Mouse (Mus musculus) ES-Bruce4 (cell line): Measurements from ENCODE around the gene Pex13. TPM values are rescaled to one million over a fixed set of nuclear protein-coding genes. Genes with fewer than 3 reads are reported as not detected.

Experiments used
- H3K27ac ChIP-seq: 2 replicates; pipeline ENCODE4 v1.5.1; 2012; ENCODE audit warnings: low read length, inconsistent platforms; ENCODE audit not compliant: insufficient read depth
- H3K27me3 ChIP-seq: 2 replicates; pipeline ENCODE4 v1.6.1; 2012; ENCODE audit warnings: mild to moderate bottlenecking, low read length, inconsistent platforms; ENCODE audit not compliant: control insufficient read depth, poor library complexity, insufficient read depth, severe bottlenecking
- H3K36me3 ChIP-seq: 2 replicates; pipeline ENCODE4 v1.6.1; 2012; ENCODE audit warnings: inconsistent platforms, mild to moderate bottlenecking, low read length, moderate library complexity; ENCODE audit not compliant: control insufficient read depth, poor library complexity, insufficient read depth, severe bottlenecking
- H3K4me1 ChIP-seq: one replicate; pipeline ENCODE4 v1.8.1; 2011; ENCODE audit warnings: low read length; ENCODE audit not compliant: control insufficient read depth, insufficient read depth
- H3K4me3 ChIP-seq: 2 replicates; pipeline ENCODE4 v1.5.1; 2011; ENCODE audit warnings: low read depth, mild to moderate bottlenecking, low read length
- H3K9ac ChIP-seq: 2 replicates; pipeline ENCODE4 v1.6.1; 2012; ENCODE audit warnings: low read depth, mild to moderate bottlenecking, inconsistent platforms; ENCODE audit not compliant: poor library complexity, severe bottlenecking
- H3K9me3 ChIP-seq: replicated peaks from 2 replicates; pipeline ENCODE4 v1.6.1; 2012; ENCODE audit warnings: mild to moderate bottlenecking, low read length, inconsistent platforms; ENCODE audit not compliant: control insufficient read depth, poor library complexity, insufficient read depth, severe bottlenecking
- CTCF ChIP-seq: IDR thresholded peaks from one replicate; pipeline ENCODE4 v1.8.1; 2011; ENCODE audit warnings: low read depth, low read length
- EP300 ChIP-seq: IDR thresholded peaks from 2 replicates; pipeline ENCODE4 v1.6.1; 2011; ENCODE audit warnings: low read depth, low read length; ENCODE audit not compliant: insufficient read depth
- POLR2A ChIP-seq: IDR thresholded peaks from one replicate; pipeline ENCODE4 v1.8.1; 2011; ENCODE audit warnings: low read length; ENCODE audit not compliant: insufficient read depth
- polyA plus RNA-seq: library from polyadenylated mRNA; stranded (reverse); fragments of >200 nt; gene quantifications from 2 replicates; pipeline ENCODE4 v1.2.4, GENCODE M21; 2011; ENCODE audit warnings: low read depth; ENCODE audit not compliant: missing spikeins, insufficient read depth, insufficient read length

Pex13 gene
- polyA plus RNA-seq, 1 experiment: 63.0 TPM

DNA sequence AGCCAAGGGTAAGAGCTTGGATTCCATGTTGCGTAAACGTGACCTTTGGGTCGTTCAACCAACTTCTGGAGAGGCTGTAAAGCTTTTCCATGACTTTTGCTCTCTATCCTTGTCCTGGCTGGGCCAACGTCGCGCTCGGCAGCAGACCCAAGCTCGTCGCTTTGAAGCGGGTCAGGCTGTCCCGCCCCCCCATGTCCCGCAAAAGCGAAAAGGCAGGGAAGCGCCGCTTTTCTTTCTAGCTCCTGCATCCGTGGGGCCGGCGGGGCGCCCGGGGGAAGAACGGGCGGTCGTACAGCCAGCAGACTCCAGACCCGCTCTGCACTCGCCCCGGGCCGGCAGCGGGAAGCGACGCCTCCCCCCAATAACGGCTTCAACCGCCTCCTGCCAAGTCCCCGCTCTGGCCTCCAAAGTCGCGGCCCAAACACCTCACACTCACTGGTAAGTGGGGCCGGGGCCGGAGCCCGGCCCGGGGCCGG is 410 bp downstream of the Pex13 start, which contains the start of gene Pus10:
Gene Pus10 (plus strand): TSS at position 364 of the 476 bp plus-strand sequence.
- Histone ChIP-seq H3K27me3 (no peaks in the 10 kb centered on the region), H3K4me1 (peaks cover 1% of the 10 kb centered on the region), H3K27ac (peak within 1 kb of the TSS; percentile 70), H3K4me3 (peak within 1 kb of the TSS; percentile 74), H3K9me3 (no peaks in the 10 kb centered on the region), H3K9ac (peak within 1 kb of the TSS; percentile 93), H3K36me3 (peaks cover 7% of the 10 kb centered on the region; the same call in 1 of the 2 replicates)
- TF ChIP-seq EP300 (no peak), POLR2A (no peak), CTCF (no peak)

DNA sequence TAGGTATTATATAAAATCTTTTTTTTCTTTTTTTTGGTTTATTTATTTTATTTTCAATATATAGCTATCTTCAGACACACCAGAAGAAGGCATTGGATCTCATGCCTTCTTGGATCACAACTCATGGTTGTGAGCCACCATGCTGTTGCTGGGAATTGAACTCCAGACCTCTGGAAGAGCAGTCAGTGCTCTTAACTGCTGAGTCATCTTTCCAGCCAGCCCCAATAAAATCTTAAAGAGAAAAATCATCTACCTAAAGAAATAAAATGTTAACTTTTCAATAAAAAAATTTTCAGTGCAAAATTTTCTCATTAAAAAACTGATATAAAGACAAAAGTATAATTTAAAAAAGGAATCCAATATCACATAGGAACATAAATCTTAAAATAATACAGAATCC is 1.5 kb downstream of the Pex13 start:
- peaks cover 1% of the 10 kb centered on the region for H3K4me1 ChIP-seq
- H3K36me3 ChIP-seq: peaks cover 7% of the 10 kb centered on the region; the same call in 1 of the 2 replicates
- TF ChIP-seq POLR2A: no peak
- no peak for TF ChIP-seq EP300
- no peak for TF ChIP-seq CTCF
- no peaks in the 10 kb centered on the region for H3K9me3 ChIP-seq
- H3K27me3 ChIP-seq: no peaks in the 10 kb centered on the region
- no peak overlapping the region for H3K27ac ChIP-seq
- no peak overlapping the region for H3K4me3 ChIP-seq
- H3K9ac ChIP-seq: no peak overlapping the region

DNA sequence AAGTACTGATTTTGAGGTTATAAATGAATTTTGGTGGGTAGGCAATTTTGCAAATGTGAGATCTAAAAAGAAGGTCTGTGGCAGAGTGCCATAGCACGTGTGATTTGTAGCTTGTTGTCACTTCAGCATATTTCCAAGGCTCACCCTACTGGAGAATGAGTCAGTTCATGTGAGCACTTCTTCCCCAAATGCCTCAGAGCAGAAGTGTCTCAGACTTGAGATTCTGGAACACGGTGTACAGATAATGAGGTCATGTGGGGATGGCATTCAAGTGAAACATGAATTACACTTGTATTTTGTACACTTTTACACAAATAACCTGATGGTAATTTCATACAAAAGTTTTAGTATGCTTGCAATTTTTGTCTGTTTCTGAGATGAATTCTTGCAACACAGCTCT is 8.0 kb downstream of the Pex13 start:
- Histone ChIP-seq H3K9me3 (no peaks in the 10 kb centered on the region), H3K27ac (no peak overlapping the region), H3K9ac (no peak overlapping the region), H3K36me3 (peaks cover 3% of the 10 kb centered on the region), H3K4me1 (peaks cover 1% of the 10 kb centered on the region), H3K27me3 (no peaks in the 10 kb centered on the region), H3K4me3 (no peak overlapping the region)
- TF ChIP-seq EP300: no peak
- no peak for TF ChIP-seq POLR2A
- no peak for TF ChIP-seq CTCF

DNA sequence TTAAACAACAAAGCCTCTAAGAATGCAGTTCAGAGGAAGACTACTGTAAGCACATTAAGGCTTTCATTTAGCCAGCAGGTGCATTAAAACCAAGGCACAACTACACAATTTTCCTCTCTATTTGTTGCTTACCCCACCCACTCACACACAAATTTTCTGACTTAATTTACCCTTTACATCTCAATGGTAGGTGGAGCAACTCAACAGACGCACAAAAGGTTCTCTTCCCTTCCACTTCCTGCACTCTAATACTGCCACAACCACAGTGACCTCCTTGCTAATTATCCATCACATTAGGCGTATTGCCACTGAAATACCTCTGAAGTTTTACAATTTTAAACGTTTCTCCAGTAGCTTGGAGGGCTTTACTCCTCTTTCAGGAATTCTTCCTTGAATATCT is 12.1 kb downstream of the Pex13 start:
- Histone ChIP-seq H3K9ac (no peak overlapping the region), H3K4me1 (no peaks in the 10 kb centered on the region), H3K27ac (peak overlapping the region; percentile 44), H3K36me3 (peaks cover 19% of the 10 kb centered on the region), H3K4me3 (no peak overlapping the region), H3K27me3 (no peaks in the 10 kb centered on the region), H3K9me3 (no peaks in the 10 kb centered on the region)
- no peak for TF ChIP-seq CTCF
- 0 out of 2 replicates have a peak, but pooled peaks have one; percentile 19 for TF ChIP-seq EP300

DNA sequence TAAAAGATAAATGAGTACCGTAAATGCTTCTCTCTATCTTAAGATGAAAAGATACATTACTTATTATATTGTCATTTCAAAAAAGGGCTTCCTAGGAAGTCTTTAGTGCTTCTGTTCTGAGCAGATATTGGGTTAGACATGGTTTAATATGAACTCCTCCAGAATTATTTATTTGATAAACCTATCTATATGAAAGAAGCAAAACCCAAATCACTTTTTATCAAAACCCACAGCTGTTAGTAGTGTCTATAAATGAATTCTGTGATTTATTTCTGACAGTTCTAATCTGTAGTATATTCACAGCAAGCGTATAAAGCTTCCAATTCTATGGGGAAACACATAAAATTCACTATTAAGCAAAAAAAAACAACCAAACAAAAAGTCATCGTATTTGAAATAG is 17.9 kb downstream of the Pex13 start:
- TF ChIP-seq CTCF (no peak), EP300 (no peak), POLR2A (no peak)
- H3K27me3 ChIP-seq: no peaks in the 10 kb centered on the region
- H3K4me1 ChIP-seq: no peaks in the 10 kb centered on the region
- H3K4me3 ChIP-seq: no peak overlapping the region
- H3K9me3 ChIP-seq: no peaks in the 10 kb centered on the region
- H3K9ac ChIP-seq: no peak overlapping the region
- H3K27ac ChIP-seq: no peak overlapping the region
- H3K36me3 ChIP-seq: peaks cover 20% of the 10 kb centered on the region

DNA sequence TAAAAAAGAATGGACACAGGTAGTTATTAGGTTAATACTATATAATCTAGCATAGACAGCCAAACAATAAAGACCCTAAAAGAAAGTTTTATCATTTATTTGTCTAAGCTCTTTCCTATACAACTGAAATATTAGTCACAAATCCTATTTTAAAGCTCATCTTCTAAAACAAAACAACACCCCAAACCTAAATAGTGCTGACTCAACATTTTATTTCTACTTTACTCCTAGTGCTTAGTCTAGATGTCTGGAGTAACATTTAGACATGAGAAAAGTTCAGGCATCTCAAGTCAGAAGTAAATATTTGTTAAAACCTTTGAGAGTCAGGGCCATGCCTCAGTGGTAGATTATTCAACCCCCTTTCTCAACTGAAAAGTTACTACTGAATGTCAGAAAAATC is 18.3 kb downstream of the Pex13 start:
- no peak for TF ChIP-seq CTCF
- no peak for TF ChIP-seq POLR2A
- TF ChIP-seq EP300: no peak
- Histone ChIP-seq H3K27ac (no peak overlapping the region), H3K36me3 (peaks cover 20% of the 10 kb centered on the region)

More for the DNA sequence above, 18.3 kb downstream of the Pex13 start:
- H3K27me3 ChIP-seq: no peaks in the 10 kb centered on the region
- no peaks in the 10 kb centered on the region for H3K4me1 ChIP-seq
- no peaks in the 10 kb centered on the region for H3K9me3 ChIP-seq
- no peak overlapping the region for H3K9ac ChIP-seq
- H3K4me3 ChIP-seq: no peak overlapping the region
